Mouse (Mus musculus) granulocyte monocyte progenitor cell, adult 5-6 weeks (primary cell): ENCODE data around the gene Ap2m1. TPM values are rescaled to one million over a fixed set of nuclear protein-coding genes. Genes with fewer than 3 reads are reported as not detected.

Experiments
- ATAC-seq: replicated peaks from 2 replicates; pipeline ENCODE4 v1.8.0; 2016; ENCODE audit warnings: mild to moderate bottlenecking, moderate TSS enrichment, inconsistent platforms; ENCODE audit not compliant: poor library complexity, severe bottlenecking
- total RNA-seq, 2 experiments: library from RNA; stranded (forward) in 1 of 2; stranded (reverse) in 1 of 2; fragments of 200-712, 200-1000 nt in 1 of 2; fragments of >200 nt in 1 of 2; fragmentation: Nextera tagmentation in 1 of 2; gene quantifications; 2 replicates each; pipeline ENCODE4 v1.2.3; 2014 to 2017

Gene Ap2m1
- total RNA-seq, 2 experiments from 2014 or later, result 225 to 247 TPM

GRCm38 (mm10) chr16:20523886-20524285, 11.4 kb upstream of the Ap2m1 start:
- no peak for ATAC-seq

DNA sequence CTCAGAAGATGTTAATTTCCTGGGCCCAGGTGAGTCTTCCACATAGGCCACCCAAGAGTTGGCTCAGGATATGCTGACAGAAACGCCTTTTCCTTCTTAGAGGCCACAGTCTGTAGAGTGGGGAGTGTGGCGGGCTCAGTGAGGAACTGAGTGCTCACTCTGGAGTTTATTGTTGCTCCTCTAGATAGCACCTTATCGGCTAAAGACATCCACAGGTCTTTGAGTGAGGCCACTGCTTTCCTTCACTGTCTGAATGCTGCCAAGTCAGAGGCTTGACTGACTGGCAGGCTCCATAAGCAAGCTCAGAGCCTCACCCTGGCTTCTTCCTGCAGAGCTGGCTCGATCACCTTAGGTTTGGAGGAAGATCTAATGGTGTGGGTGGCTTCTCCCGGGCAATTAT, 6.5 kb upstream of the Ap2m1 start:
- no peak for ATAC-seq

- no peak for ATAC-seq
These were observed 5.9 kb upstream of the Ap2m1 start for GRCm38 (mm10) chr16:20529375-20529774.

- no peak for ATAC-seq
These were observed 4.3 kb upstream of the Ap2m1 start for GRCm38 (mm10) chr16:20530941-20531340.

GRCm38 (mm10) chr16:20534617-20535295, 522 bp upstream of the Ap2m1 start:
- no peak for ATAC-seq

DNA sequence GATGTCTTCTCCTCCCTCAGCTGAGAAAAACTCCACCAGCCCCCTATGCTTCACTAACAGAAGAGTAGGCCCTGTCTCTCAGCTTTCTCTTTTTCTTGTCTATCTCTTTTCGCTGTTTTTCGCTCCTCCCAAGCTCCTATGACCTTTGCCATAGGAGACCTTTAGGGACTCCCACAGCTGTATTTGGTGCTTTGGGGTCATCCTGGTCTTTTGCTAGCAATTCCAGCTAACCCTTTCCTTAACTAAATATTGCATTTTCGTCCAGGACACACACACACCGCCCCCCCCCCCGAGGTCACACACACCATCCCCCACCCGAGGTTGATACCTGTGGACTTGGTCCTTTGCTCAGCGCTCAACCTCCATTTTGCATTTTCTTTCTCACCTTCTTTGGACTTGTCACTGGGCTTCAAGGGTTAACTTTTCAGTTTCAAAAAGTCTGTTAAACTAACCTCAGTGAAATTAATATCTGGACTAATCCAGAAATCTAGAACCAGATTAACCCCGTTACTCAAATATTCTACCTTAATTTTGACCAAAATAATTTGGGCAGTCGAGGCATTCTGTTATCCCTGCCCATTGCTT, 895 bp downstream of the Ap2m1 start:
- ATAC-seq, result no peak

DNA sequence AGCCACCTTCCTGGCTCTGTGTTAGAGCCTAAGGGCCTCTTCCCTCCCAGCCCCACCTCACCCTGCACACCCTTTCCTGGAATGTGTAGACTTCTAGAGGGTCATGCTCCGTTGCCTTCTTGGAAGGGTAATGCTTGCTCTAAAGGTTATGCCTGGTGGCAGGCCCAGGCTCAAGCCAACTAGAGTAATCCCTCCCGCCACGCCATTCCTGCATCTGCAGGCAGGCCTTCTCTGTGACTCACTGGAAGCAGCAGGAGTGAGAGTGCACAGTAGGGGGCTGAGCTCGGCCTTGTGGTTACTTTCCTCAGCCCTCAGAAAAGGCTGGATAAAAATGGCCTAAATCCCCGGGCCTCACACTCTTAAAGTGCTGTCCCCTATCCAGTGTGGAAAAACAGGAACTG, 1.8 kb downstream of the Ap2m1 start:
- ATAC-seq, result peak; percentile 4

DNA sequence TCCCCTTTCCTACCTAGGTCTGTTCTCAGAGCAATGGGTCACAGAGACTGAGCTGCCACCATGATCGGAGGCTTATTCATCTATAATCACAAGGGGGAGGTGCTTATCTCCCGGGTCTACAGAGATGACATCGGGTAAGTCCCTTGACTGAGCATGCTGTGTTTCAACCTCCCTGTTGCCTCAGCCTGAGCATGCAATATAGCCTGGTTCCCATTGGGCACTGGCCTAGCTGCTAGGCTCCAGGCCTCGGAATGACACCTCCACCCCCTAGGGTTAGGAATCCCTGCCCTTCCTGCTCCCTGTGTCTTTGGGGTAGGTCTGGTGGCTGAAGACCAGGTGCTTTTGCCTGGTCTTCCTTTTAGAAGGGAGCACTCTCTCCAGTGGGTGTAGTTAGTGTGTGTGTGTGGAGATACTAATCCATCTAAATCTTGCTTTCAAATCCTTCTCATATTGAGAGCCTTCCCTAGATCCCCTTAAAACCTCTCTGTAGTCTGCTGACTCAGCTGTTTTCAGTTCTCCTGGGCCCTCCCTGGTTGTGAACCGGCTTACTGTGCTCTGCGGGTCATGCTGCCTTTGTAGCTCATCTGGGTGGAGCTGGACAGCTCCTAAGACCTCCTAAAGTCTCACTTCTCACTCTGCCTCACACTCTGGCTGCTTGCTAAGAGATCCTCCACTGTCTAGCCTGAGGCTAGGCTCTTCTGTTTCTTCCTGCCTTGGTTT, 2.5 kb downstream of the Ap2m1 start:
- ATAC-seq, result 0 out of 2 replicates have a peak, but pooled peaks have one; percentile 16

DNA sequence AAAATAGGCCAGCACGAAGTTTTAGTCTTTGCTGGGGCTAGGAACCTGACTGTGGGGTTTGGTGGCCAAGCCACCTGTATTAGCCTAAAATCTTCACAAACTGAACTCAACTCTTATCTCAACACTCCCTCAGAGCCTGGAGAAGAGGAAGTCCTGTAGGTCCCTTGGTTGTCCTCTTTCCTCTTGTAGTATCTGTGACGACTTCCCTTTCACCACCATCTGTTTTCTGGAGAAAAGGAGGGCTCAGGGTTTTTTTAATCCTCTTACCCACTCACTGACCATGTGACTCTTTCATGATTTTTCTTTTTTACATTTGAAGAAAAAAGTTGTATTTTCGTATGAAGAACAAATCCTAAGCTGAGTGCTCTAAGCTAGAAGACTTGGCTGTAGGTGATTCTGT, 4.4 kb downstream of the Ap2m1 start:
- ATAC-seq, result no peak

- no peak for ATAC-seq
These were observed 5.2 kb downstream of the Ap2m1 start for GRCm38 (mm10) chr16:20540438-20540837.

GRCm38 (mm10) chr16:20545696-20546095, 10.4 kb downstream of the Ap2m1 start:
- no peak for ATAC-seq

DNA sequence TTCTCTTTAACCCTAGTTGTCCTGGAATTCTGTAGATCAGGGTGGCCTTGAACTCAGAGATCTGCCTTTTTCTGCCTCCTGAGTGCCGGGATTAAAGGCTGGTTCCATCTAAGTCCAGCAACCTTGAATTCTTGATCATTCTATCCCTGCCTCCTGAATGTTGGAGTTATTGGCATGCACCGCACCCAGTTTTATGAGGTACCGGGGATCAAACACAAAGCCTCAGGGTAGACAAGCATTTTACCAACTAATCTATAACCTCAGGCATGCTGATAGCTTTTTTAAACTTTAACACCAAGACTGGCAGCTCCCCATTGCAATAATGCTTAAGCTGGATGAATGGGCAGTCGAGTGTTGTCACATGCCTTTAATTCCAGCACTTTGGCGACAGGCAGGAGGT, 12.1 kb downstream of the Ap2m1 start:
- no peak for ATAC-seq

GRCm38 (mm10) chr16:20548096-20548948, 13.0 kb downstream of the Ap2m1 start, which contains the start of gene Abcf3:
Abcf3 (plus strand) TSS chr16:20548577.
- ATAC-seq, result peak; percentile 97

DNA sequence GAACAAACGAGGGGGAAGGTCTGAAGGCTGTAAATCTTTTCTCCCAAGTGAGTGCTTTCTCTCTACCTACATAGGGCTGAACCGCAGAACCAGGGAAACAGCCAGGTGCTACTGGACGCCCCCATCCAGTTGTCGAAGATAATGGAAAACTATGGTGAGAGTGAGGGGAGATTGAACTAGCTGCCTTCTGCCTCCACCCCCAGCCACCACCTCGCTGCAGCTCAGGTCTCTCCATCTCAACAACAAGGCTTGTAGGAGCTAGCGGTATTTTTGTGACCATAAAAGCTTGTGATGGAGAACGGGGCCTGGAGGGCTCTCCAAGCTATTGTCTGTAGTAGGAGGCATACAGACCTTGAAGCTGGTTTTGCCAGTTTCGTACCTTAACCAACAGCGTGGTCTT, 13.9 kb downstream of the Ap2m1 start:
- ATAC-seq, result no peak

- no peak for ATAC-seq
These were observed 16.4 kb downstream of the Ap2m1 start for GRCm38 (mm10) chr16:20551691-20552090.

DNA sequence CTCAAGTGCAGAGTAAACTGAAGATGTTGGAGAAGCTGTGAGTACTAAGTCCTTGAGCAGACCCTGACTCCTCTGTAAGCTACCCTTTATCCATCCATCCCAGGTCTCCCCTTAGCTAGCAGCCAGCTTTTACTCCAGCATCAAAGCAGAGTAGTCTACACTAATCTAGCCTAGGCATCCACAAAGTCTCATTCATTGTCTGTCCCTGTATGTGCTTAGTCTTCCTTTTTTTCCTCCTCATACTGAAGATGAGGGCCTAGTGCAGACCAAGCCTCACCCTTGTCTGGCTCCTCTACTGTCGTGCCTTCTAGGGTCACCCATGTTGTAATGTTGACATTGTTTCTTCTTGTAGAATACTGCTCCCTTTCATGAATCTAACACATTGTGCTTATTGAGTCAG, 17.3 kb downstream of the Ap2m1 start:
- ATAC-seq, result no peak

GRCm38 (mm10) chr16:20555000-20555399, 19.7 kb downstream of the Ap2m1 start:
- ATAC-seq, result no peak

GRCm38 (mm10) chr16:20557381-20557780, 22.1 kb downstream of the Ap2m1 start:
- no peak for ATAC-seq

GRCm38 (mm10) chr16:20565075-20565474, 29.8 kb downstream of the Ap2m1 start:
- no peak for ATAC-seq

- no peak for ATAC-seq
These were observed 54.2 kb downstream of the Ap2m1 start, which contains the start of gene Vwa5b2 for GRCm38 (mm10) chr16:20589366-20589938. Vwa5b2 (plus strand) TSS chr16:20589471.
